Mouse (Mus musculus): ENCODE measurements around the gene Lmtk2. TPM values are rescaled to one million over a fixed set of nuclear protein-coding genes. Genes with fewer than 3 reads are reported as not detected.

Lmtk2 gene
- polyA plus RNA-seq, 1 experiment from 2014 or later: 2.3 TPM

DNA sequence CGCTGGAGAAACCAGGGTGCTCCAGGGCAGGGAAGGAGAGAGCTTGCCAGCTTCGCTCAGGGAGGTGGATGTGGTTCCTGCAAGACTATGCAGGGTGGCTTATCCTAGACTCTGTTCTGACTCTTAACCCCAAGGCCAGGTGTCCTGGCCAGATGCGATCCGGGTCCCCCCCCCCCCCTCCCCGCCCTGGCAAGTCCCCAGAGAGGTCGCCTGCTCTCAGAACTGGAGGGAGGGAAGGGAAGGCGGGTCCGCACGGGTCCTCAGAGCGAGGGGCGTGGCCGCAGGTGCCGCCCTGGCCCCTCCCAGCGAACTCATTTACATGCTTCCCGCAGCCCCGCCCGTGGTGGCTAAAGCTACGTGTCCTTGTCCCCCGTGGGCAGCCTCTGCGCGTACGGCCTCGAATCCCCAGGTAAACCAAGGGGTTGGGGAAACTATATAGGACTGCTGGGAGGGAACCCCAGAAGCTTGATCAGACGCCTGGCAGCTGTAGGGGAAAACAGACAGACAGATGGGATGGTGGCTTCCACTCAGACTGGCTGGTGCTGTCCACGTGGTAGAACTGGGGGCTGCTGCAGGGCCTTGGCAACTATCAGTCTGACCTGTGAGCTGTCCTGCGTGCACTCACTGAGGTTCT, 89.8 kb downstream of the Lmtk2 start, which contains the start of gene Bhlha15:
TSS of gene Bhlha15 (plus strand) at position 337 of the 634 bp plus-strand sequence.
- no peak within 1 kb of the TSS for H3K9ac ChIP-seq (ENCODE audit: low read depth, low read length)
- peak within 1 kb of the TSS; percentile 47 for H3K4me3 ChIP-seq (ENCODE audit: low read depth, low read length)
- peak within 1 kb of the TSS; percentile 56 for H3K4me2 ChIP-seq (ENCODE audit: low read depth, low read length)
- 3% methylated on average over 25 of the region's 26 CpGs for WGBS (ENCODE audit: insufficient replicate concordance)
- H3K4me1 ChIP-seq (ENCODE audit: control insufficient read depth, low read depth, low read length): peaks cover 14% of the 10 kb centered on the region
- peak; percentile 78 for ATAC-seq (ENCODE audit: low read depth)
- no peaks in the 10 kb centered on the region for H3K27me3 ChIP-seq (ENCODE audit: control insufficient read depth, insufficient read depth, low read depth, low read length)
- H3K36me3 ChIP-seq (ENCODE audit: control insufficient read depth, insufficient read depth): peaks cover 4% of the 10 kb centered on the region; the same call in 1 of the 2 replicates
- H3K9me3 ChIP-seq (replicated peaks; ENCODE audit: control insufficient read depth, low read length): no peaks in the 10 kb centered on the region
- H3K27ac ChIP-seq (ENCODE audit: low read length): no peak within 1 kb of the TSS

DNA sequence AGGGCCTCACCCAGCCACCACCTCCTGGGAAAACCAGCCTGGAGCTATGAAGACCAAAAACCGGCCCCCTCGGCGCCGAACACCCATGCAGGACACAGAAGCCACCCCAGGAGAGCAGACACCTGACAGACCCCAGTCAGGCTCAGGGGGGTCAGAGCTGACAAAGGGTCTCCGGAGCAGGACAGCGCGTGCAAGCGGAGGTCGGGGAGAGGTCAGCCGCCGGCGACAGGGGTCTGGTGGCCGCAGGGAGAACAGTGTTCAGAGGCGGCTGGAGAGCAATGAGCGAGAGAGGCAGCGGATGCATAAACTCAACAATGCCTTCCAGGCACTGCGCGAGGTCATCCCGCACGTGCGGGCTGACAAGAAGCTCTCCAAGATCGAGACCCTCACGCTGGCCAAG, 90.8 kb downstream of the Lmtk2 start:
- H3K27me3 ChIP-seq (ENCODE audit: control insufficient read depth, insufficient read depth, low read depth, low read length): no peaks in the 10 kb centered on the region

DNA sequence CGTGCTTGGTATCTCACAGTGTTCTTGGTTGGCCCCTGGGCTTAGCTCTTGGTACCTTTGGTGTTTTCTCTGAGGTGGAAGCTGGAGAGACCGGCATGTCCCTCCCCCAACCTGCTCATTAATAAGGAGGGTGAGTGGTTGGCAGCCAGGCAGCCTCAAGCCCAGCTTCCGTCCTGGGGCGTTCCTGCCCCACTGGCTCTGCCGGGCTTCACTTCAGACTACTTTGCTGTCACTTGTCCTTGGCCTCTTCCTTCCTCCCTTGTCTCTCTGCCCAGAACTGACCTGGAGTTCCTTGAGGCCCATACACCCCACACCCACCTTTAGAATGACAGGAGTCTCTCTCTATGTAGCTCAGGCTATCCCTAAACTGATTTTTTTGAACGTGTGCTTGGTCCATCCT, 92.4 kb downstream of the Lmtk2 start:
- no peak for ATAC-seq (ENCODE audit: low read depth)
- no peaks in the 10 kb centered on the region for H3K36me3 ChIP-seq (ENCODE audit: control insufficient read depth, insufficient read depth)
- no peaks in the 10 kb centered on the region for H3K27me3 ChIP-seq (ENCODE audit: control insufficient read depth, insufficient read depth, low read depth, low read length)
- peaks cover 14% of the 10 kb centered on the region for H3K4me1 ChIP-seq (ENCODE audit: control insufficient read depth, low read depth, low read length)
- WGBS (ENCODE audit: insufficient replicate concordance): 48% methylated on average over 6 of the region's 6 CpGs
- no peak overlapping the region for H3K4me3 ChIP-seq (ENCODE audit: low read depth, low read length)
- no peak overlapping the region for H3K9ac ChIP-seq (ENCODE audit: low read depth, low read length)
- no peak overlapping the region for H3K4me2 ChIP-seq (ENCODE audit: low read depth, low read length)
- H3K9me3 ChIP-seq (replicated peaks; ENCODE audit: control insufficient read depth, low read length): no peaks in the 10 kb centered on the region
- H3K27ac ChIP-seq (ENCODE audit: low read length): no peak overlapping the region

More for the DNA sequence above, 90.8 kb downstream of the Lmtk2 start:
- no peaks in the 10 kb centered on the region for H3K9me3 ChIP-seq (replicated peaks; ENCODE audit: control insufficient read depth, low read length)
- ATAC-seq (ENCODE audit: low read depth): no peak
- H3K4me3 ChIP-seq (ENCODE audit: low read depth, low read length): no peak overlapping the region
- H3K36me3 ChIP-seq (ENCODE audit: control insufficient read depth, insufficient read depth): peaks cover 1% of the 10 kb centered on the region; the same call in 1 of the 2 replicates
- WGBS (ENCODE audit: insufficient replicate concordance): 68% methylated on average over 23 of the region's 23 CpGs
- no peak overlapping the region for H3K9ac ChIP-seq (ENCODE audit: low read depth, low read length)
- no peak overlapping the region for H3K4me2 ChIP-seq (ENCODE audit: low read depth, low read length)
- H3K4me1 ChIP-seq (ENCODE audit: control insufficient read depth, low read depth, low read length): peaks cover 14% of the 10 kb centered on the region
- H3K27ac ChIP-seq (ENCODE audit: low read length): no peak overlapping the region

DNA sequence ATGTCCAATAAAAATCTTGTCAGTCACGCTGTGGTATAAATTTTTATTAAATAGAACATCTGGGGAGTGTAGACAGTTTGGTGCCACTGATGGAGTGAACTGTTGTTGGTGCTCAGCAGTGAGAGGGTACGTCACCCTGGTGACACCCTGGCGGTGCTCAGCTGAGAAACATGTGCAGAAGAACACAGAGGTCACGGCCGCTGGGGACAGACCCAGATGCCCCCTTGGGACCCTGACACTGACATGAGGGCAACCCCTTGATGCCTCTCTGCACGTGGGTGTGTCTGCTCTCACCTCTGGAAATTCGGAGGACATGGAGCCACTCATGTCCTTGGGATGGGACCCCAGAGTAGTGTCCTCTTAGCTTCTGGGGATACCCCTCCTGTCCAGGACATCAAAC, 94.2 kb downstream of the Lmtk2 start:
- H3K9ac ChIP-seq (ENCODE audit: low read depth, low read length): no peak overlapping the region
- no peaks in the 10 kb centered on the region for H3K9me3 ChIP-seq (replicated peaks; ENCODE audit: control insufficient read depth, low read length)
- no peaks in the 10 kb centered on the region for H3K27me3 ChIP-seq (ENCODE audit: control insufficient read depth, insufficient read depth, low read depth, low read length)
- peaks cover 12% of the 10 kb centered on the region for H3K4me1 ChIP-seq (ENCODE audit: control insufficient read depth, low read depth, low read length)
- H3K27ac ChIP-seq (ENCODE audit: low read length): no peak overlapping the region
- ATAC-seq (ENCODE audit: low read depth): no peak
- 68% methylated on average over 7 of the region's 7 CpGs for WGBS (ENCODE audit: insufficient replicate concordance)
- H3K4me3 ChIP-seq (ENCODE audit: low read depth, low read length): no peak overlapping the region
- H3K4me2 ChIP-seq (ENCODE audit: low read depth, low read length): no peak overlapping the region
- no peaks in the 10 kb centered on the region for H3K36me3 ChIP-seq (ENCODE audit: control insufficient read depth, insufficient read depth)

DNA sequence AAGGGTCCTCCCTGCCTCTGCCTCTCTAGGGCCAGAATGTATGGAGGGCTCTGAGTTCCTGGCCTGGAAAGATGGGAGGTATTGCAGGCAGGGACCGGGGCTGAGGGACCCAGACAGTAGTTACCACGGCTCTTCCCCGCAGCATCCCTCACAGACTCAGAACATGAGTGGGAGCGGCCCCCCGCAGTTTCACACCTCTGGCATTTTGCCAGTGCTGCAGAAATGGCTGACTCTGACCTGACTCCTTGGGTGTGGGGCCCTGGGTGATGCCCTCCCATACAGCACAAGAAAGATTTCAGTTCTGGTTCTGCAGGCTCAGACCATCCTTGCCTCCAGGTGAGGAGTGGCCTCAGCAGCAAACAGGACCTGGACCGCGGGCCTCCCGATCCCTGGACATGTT, 95.3 kb downstream of the Lmtk2 start:
- Histone ChIP-seq H3K27me3 (ENCODE audit: control insufficient read depth, insufficient read depth, low read depth, low read length) (no peaks in the 10 kb centered on the region), H3K9me3 (replicated peaks; ENCODE audit: control insufficient read depth, low read length) (no peaks in the 10 kb centered on the region), H3K27ac (ENCODE audit: low read length) (no peak overlapping the region), H3K9ac (ENCODE audit: low read depth, low read length) (no peak overlapping the region), H3K4me2 (ENCODE audit: low read depth, low read length) (no peak overlapping the region), H3K36me3 (ENCODE audit: control insufficient read depth, insufficient read depth) (no peaks in the 10 kb centered on the region), H3K4me1 (ENCODE audit: control insufficient read depth, low read depth, low read length) (peaks cover under 1% of the 10 kb centered on the region), H3K4me3 (ENCODE audit: low read depth, low read length) (no peak overlapping the region)
- 83% methylated on average over 8 of the region's 8 CpGs for WGBS (ENCODE audit: insufficient replicate concordance)
- ATAC-seq (ENCODE audit: low read depth): no peak

DNA sequence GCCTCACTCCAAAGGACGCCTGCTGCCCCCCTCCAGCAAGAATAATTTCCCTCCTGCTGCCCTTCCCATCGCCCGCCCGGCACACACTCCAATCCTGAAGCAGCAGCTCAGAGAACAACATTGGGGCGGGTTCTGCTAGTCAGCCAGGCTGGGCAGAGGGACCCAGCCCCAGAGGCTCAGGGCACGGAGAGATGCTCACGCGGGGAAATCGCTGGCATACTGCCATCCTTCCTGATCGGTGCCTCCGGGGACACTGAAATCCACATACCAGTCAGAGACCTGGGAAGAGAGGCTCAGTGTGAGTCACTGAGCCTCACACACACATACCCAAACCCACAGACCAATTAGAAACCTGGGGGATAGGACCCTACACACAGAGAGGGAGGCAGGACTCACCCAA, 100.4 kb downstream of the Lmtk2 start:
- ATAC-seq (ENCODE audit: low read depth): no peak
- WGBS (ENCODE audit: insufficient replicate concordance): 75% methylated on average over 11 of the region's 11 CpGs

DNA sequence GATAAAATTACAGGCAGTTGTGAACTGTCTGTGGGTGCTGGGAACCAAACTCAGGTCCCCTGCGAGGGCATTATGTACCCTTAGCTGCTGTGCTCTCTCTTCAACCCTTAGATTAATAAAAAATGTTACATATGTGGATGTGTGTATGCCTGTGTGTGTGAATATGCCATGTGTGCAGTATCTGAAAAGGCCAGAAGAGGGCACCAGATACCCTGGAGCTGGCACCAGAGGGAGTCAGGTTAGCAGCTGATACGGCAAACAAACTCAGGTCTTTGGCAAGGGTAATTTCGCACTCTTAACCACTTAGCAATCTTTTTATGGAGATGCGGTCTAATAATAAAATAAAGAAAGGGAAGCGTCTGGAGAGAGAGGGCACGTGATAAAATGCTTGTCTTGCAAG, 102.2 kb downstream of the Lmtk2 start:
- Histone ChIP-seq H3K4me1 (ENCODE audit: control insufficient read depth, low read depth, low read length) (no peaks in the 10 kb centered on the region), H3K4me2 (ENCODE audit: low read depth, low read length) (no peak overlapping the region), H3K27ac (ENCODE audit: low read length) (no peak overlapping the region), H3K9ac (ENCODE audit: low read depth, low read length) (no peak overlapping the region), H3K27me3 (ENCODE audit: control insufficient read depth, insufficient read depth, low read depth, low read length) (no peaks in the 10 kb centered on the region), H3K36me3 (ENCODE audit: control insufficient read depth, insufficient read depth) (peaks cover 7% of the 10 kb centered on the region; the same call in 1 of the 2 replicates), H3K4me3 (ENCODE audit: low read depth, low read length) (no peak overlapping the region), H3K9me3 (replicated peaks; ENCODE audit: control insufficient read depth, low read length) (peaks cover 4% of the 10 kb centered on the region)
- no peak for ATAC-seq (ENCODE audit: low read depth)
- WGBS (ENCODE audit: insufficient replicate concordance): 80% methylated on average over 6 of the region's 6 CpGs

More for the DNA sequence above, 100.4 kb downstream of the Lmtk2 start:
- Histone ChIP-seq H3K27me3 (ENCODE audit: control insufficient read depth, insufficient read depth, low read depth, low read length) (no peaks in the 10 kb centered on the region), H3K4me2 (ENCODE audit: low read depth, low read length) (no peak overlapping the region), H3K9ac (ENCODE audit: low read depth, low read length) (no peak overlapping the region), H3K27ac (ENCODE audit: low read length) (no peak overlapping the region), H3K4me1 (ENCODE audit: control insufficient read depth, low read depth, low read length) (no peaks in the 10 kb centered on the region), H3K36me3 (ENCODE audit: control insufficient read depth, insufficient read depth) (peaks cover 7% of the 10 kb centered on the region; the same call in 1 of the 2 replicates), H3K4me3 (ENCODE audit: low read depth, low read length) (no peak overlapping the region), H3K9me3 (replicated peaks; ENCODE audit: control insufficient read depth, low read length) (peaks cover 4% of the 10 kb centered on the region)

DNA sequence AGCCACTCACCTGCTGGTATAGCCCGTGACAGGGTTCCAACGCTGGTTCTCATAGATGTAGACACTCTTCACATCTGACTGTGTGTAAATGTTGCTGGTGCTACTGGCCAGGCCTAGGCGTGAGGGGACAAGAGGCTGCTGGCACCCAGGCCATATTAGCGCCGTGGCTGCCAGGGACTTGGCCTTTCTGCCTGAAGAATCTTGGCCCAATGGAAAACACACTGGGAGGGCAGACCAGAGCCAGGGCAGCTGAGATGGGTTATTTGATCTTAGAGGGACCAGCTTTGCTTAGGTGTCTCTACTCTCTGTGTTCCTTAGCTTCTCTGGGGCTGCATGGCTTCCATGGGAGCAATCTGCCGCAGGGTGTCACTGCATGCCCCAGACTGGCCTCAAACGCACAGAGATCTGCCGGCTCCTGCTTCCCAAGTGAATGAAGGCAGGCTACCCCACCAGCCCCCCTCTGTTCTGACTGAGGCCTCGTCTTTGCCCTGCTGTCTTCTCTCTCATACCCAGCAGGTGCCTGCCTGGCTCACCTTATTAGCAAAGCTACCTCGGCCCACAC, 103.2 kb downstream of the Lmtk2 start:
- H3K27me3 ChIP-seq (ENCODE audit: control insufficient read depth, insufficient read depth, low read depth, low read length): no peaks in the 10 kb centered on the region
- 71% methylated on average over 10 of the region's 10 CpGs for WGBS (ENCODE audit: insufficient replicate concordance)
- no peak for ATAC-seq (ENCODE audit: low read depth)
- no peak overlapping the region for H3K4me2 ChIP-seq (ENCODE audit: low read depth, low read length)
- peaks cover 7% of the 10 kb centered on the region; the same call in 1 of the 2 replicates for H3K36me3 ChIP-seq (ENCODE audit: control insufficient read depth, insufficient read depth)
- H3K27ac ChIP-seq (ENCODE audit: low read length): no peak overlapping the region
- no peak overlapping the region for H3K4me3 ChIP-seq (ENCODE audit: low read depth, low read length)
- no peak overlapping the region for H3K9ac ChIP-seq (ENCODE audit: low read depth, low read length)
- no peaks in the 10 kb centered on the region for H3K4me1 ChIP-seq (ENCODE audit: control insufficient read depth, low read depth, low read length)
- H3K9me3 ChIP-seq (replicated peaks; ENCODE audit: control insufficient read depth, low read length): peaks cover 4% of the 10 kb centered on the region

DNA sequence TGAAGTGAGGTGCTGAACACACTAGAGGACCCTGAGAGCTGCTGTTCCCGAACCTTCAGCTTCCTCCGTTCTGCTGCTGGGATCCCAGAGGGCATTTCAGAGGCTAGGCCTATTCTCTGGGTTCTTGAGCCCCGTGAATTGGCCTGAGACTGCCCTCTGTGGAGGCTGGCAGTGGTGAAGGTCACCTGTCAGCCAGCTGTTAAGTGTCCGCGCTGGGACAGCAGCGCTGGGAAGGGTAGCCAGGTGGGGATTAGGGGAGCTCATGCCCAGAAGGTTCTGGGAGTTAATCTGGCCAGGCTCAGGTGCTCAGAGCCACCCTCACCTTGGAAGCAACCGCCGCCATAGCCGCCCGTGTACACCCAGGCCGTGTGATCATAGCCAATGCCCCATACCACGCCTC, 104.1 kb downstream of the Lmtk2 start:
- H3K9me3 ChIP-seq (replicated peaks; ENCODE audit: control insufficient read depth, low read length): peaks cover 4% of the 10 kb centered on the region
- H3K4me3 ChIP-seq (ENCODE audit: low read depth, low read length): no peak overlapping the region
- no peak overlapping the region for H3K4me2 ChIP-seq (ENCODE audit: low read depth, low read length)
- H3K9ac ChIP-seq (ENCODE audit: low read depth, low read length): no peak overlapping the region
- 78% methylated on average over 12 of the region's 12 CpGs for WGBS (ENCODE audit: insufficient replicate concordance)
- H3K27ac ChIP-seq (ENCODE audit: low read length): no peak overlapping the region
- peaks cover 7% of the 10 kb centered on the region; the same call in 1 of the 2 replicates for H3K36me3 ChIP-seq (ENCODE audit: control insufficient read depth, insufficient read depth)
- H3K4me1 ChIP-seq (ENCODE audit: control insufficient read depth, low read depth, low read length): no peaks in the 10 kb centered on the region
- H3K27me3 ChIP-seq (ENCODE audit: control insufficient read depth, insufficient read depth, low read depth, low read length): no peaks in the 10 kb centered on the region
- no peak for ATAC-seq (ENCODE audit: low read depth)

Measured in liver, embryonic 16.5 days (tissue).